8 mouse cellular contexts compared by ENCODE assay signal in genomic region chr5:129886911-129887636, GRCm38 (mm10). TPM values are rescaled to one million over a fixed set of nuclear protein-coding genes. Genes with fewer than 3 reads are reported as not detected.
A peak's percentile ranks its signal among the peaks of the same experiment; 100 is the strongest.
DNase-seq lines count a peak whose midpoint lies in the region; ATAC-seq lines count a peak whose summit lies in the region.

Chchd2 (minus strand) TSS chr5:129887470.

- ATAC-seq in inflammation-experienced regulatory T-cells, adult 6 months = peak; percentile 96
- peak; percentile 96 for ATAC-seq in megakaryocyte-erythroid progenitor cell, adult 5-6 weeks (replicated peaks; ENCODE audit: low FRiP score, low TSS enrichment, poor library complexity, severe bottlenecking)

- intact Hi-C loops in gastrocnemius, postnatal 14 days (cut with DNase I; ENCODE audit: low total_unique reads) = no loop called here
- intact Hi-C loops in left cerebral cortex, postnatal 10 days (cut with DNase I) = no loop called here

- peak; percentile 95 to 99 for DNase-seq in adrenal gland, adult (ENCODE audit: inconsistent age in 2 of 2, low spot score in 1 of 2)
- peak; percentile 99 for DNase-seq in embryo, embryonic 10.5 days (ENCODE audit: low spot score)
- DNase-seq in gastrocnemius, postnatal 14 days = peak; percentile 90
- peak; percentile 93 to 98 for DNase-seq in left cerebral cortex, postnatal 10 days (ENCODE audit: extremely low spot score in 1 of 2, low spot score in 2 of 2)
- peak; percentile 91 for DNase-seq in right cerebral cortex, postnatal 25 days
- DNase-seq in urinary bladder, postnatal 4 days (ENCODE audit: low spot score in 2 of 2) = peak; percentile 89 to 91

RNA-seq across cellular contexts. Expression of gene Chchd2, which starts in this region (rescaled TPM):
- total RNA-seq in gastrocnemius, postnatal 14 days (2021) = 100 to 1,000 TPM; 477 to 529 TPM
- 100 to 1,000 TPM; 317 to 466 (median 338) TPM for polyA plus RNA-seq in inflammation-experienced regulatory T-cells, adult 6 months (2017; shearing (Covaris generic))
- total RNA-seq in left cerebral cortex, postnatal 10 days (2021) = 100 to 1,000 TPM; 426 to 432 TPM
- total RNA-seq in megakaryocyte-erythroid progenitor cell, adult 5-6 weeks (2014; fragmentation: Nextera tagmentation) = 465 and 490 TPM in 2 replicates
- total RNA-seq in megakaryocyte-erythroid progenitor cell, adult 5-6 weeks (2017) = 208 and 245 TPM in 2 replicates

Comparison
In these comparisons a context has a peak if more than half of its experiments do, and no peak if none do; other contexts are left out.
1. Peak in every context shown above with its lines: DNase-seq and ATAC-seq.